Mouse (Mus musculus) embryonic fibroblast, embryonic 13.5 days (primary cell): ENCODE data around the gene Sfxn2.

Source experiments
- CTCF ChIP-seq: IDR thresholded peaks from 2 replicates; pipeline ENCODE4 v1.5.1; 2011; ENCODE audit warnings: mild to moderate bottlenecking, control low read depth, low read length, moderate library complexity, borderline replicate concordance; ENCODE audit not compliant: insufficient read depth
- POLR2A ChIP-seq: IDR thresholded peaks from 2 replicates; pipeline ENCODE4 v1.6.1; 2011; ENCODE audit warnings: low read depth, mild to moderate bottlenecking, control low read depth, low read length, moderate library complexity

DNA sequence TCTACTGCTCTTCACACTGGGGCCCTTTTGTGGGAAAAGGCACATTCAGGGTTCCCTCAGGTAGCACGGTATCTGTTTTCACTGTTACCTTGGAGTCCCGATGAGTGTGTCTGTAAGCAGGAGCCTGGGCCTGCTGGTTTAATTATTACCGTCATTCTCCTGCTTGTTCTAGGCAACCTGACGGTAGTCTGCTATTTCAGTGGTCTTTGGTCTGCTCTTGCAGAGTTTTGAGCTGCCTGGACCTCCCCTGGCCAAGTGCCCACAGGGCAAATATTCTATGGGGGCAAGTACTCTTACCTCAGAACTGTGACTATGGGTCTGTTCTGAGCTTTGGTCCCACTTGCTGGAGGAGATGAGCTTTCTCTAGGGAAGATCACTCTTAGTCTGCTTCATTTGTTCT is 2.0 kb downstream of the Sfxn2 start:
- TF ChIP-seq CTCF (no peak), POLR2A (no peak)
